Comparison of ENCODE assay signal across 1 mouse cellular context in the genomic region with DNA sequence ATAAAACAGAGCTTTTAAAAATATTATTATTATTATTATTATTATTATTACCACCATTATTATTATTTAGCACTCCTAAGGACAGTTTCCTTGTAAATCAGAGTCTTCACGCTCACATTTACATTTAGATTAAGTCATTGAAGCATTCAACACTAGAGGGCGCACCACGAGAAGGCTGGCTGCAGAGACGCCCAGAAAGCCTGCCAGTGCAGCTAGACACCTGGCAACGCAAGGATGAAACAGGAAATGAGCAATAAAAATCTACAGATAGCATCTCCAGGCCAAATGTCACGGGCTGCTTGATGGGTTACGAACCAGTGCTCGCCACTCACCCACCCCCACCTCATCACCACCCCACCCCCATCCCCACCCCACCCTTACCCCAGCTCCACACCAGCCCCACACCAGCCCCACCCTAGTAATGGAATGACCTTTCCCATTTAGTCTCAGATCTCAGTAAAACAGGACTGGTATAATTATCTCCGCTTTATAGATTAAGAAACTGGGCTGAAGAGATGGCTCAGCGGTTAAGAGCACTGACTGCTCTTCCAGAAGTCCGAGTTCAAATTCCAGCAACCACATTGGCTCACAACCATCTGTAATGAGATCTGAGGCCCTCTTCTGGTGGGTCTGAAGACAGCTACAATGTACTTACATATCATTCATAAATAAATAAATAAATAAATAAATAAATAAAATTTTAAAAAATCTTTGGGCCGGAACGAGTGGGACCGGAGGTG.
TF ChIP-seq lines count a peak whose summit lies in the region.

No protein-coding gene starts in this region.

TF ChIP-seq in CH12.LX, 34 proteins besides CTCF, POLR2A, EP300 and RAD21 (continued from another document):
- peak; percentile 73 for TF ChIP-seq ETS1 (conservative IDR thresholded peaks at IDR 0.05; ENCODE audit: low read depth, low read length)
- no peak for TF ChIP-seq NRF1 (IDR thresholded peaks at IDR 0.05; ENCODE audit: low read depth, low read length)
- no peak for TF ChIP-seq KAT2A (IDR thresholded peaks at IDR 0.05; ENCODE audit: insufficient replicate concordance, low read length)
- TF ChIP-seq MAFK (IDR thresholded peaks at IDR 0.05; ENCODE audit: insufficient replicate concordance, low read length), result no peak
- TF ChIP-seq ZC3H11A (IDR thresholded peaks at IDR 0.05; ENCODE audit: low read depth, low read length), result 0 out of 2 replicates have a peak, but pooled peaks have one; percentile 13
- TF ChIP-seq ZKSCAN1 (IDR thresholded peaks at IDR 0.05; ENCODE audit: borderline replicate concordance, low read depth, low read length), result no peak
- no peak for TF ChIP-seq NELFE (IDR thresholded peaks at IDR 0.05; ENCODE audit: low read depth, low read length)
- peak; percentile 67 for TF ChIP-seq ELF1 (IDR thresholded peaks at IDR 0.05; ENCODE audit: low read depth, low read length)
- TF ChIP-seq USF2 (conservative IDR thresholded peaks at IDR 0.05; ENCODE audit: low read depth, low read length), result no peak
- TF ChIP-seq E2F4 (IDR thresholded peaks at IDR 0.05; ENCODE audit: insufficient replicate concordance, low read depth, low read length), result no peak
- 0 out of 2 replicates have a peak, but pooled peaks have one; percentile 11 for TF ChIP-seq CHD2 (IDR thresholded peaks at IDR 0.05; ENCODE audit: low read length)
- TF ChIP-seq MAZ (IDR thresholded peaks at IDR 0.05; ENCODE audit: low read depth, low read length), result peak; percentile 43; the same call in 1 of the 2 replicates
- peak; percentile 77 for TF ChIP-seq MYC (IDR thresholded peaks at IDR 0.05; ENCODE audit: low read depth, low read length)
- no peak for TF ChIP-seq USF1 (IDR thresholded peaks at IDR 0.05; ENCODE audit: low read depth, low read length)
- TF ChIP-seq ZMIZ1 (IDR thresholded peaks at IDR 0.05; ENCODE audit: low read depth, low read length), result no peak
- peak; percentile 70 for TF ChIP-seq IRF4 (IDR thresholded peaks at IDR 0.05; ENCODE audit: low read depth, low read length)
- peak; percentile 54 for TF ChIP-seq ZNF384 (IDR thresholded peaks at IDR 0.05; ENCODE audit: low read depth, low read length)
- no peak for TF ChIP-seq PAX5 (IDR thresholded peaks at IDR 0.05; ENCODE audit: low read length)
- TF ChIP-seq CHD1 (IDR thresholded peaks at IDR 0.05; ENCODE audit: low read depth, low read length), result no peak
- no peak for TF ChIP-seq UBTF (IDR thresholded peaks at IDR 0.05; ENCODE audit: low read depth, low read length)
- 0 out of 2 replicates have a peak, but pooled peaks have one; percentile 29 for TF ChIP-seq TBP (conservative IDR thresholded peaks at IDR 0.05; ENCODE audit: low read depth, low read length)
- peak; percentile 68; the same call in 1 of the 2 replicates for TF ChIP-seq MEF2A (IDR thresholded peaks at IDR 0.05; ENCODE audit: borderline replicate concordance, low read depth, low read length)
- TF ChIP-seq MXI1 (IDR thresholded peaks at IDR 0.05; ENCODE audit: low read depth, low read length), result 0 out of 2 replicates have a peak, but pooled peaks have one; percentile 41
- TF ChIP-seq POLR2AphosphoS2 (IDR thresholded peaks at IDR 0.05; ENCODE audit: low read depth, low read length), result no peak
- TF ChIP-seq JUND (conservative IDR thresholded peaks at IDR 0.05; ENCODE audit: low read depth, low read length), result no peak
- peak; percentile 79 for TF ChIP-seq TCF12 (IDR thresholded peaks at IDR 0.05; ENCODE audit: low read depth, low read length)
- TF ChIP-seq GABPA (IDR thresholded peaks at IDR 0.05; ENCODE audit: insufficient replicate concordance, low read depth, low read length), result no peak
